8 mouse cellular contexts compared by ENCODE assay signal in genomic region chr13:71959361-71960276, GRCm38 (mm10). TPM values are rescaled to one million over a fixed set of nuclear protein-coding genes. Genes with fewer than 3 reads are reported as not detected.
A peak's percentile ranks its signal among the peaks of the same experiment; 100 is the strongest.
DNase-seq lines count a peak whose midpoint lies in the region; ATAC-seq lines count a peak whose summit lies in the region.

No protein-coding gene starts in this region.

- H3K4me3 ChIP-seq in heart, embryonic 10.5 days: peak overlapping the region; percentile 70
- peak overlapping the region; percentile 52 for H3K4me3 ChIP-seq in embryonic facial prominence, embryonic 15.5 days (replicated peaks)
- H3K4me3 ChIP-seq in intestine, embryonic 16.5 days (ENCODE audit: low read length): no peak overlapping the region
- peak overlapping the region; percentile 53 for H3K4me3 ChIP-seq in midbrain, embryonic 16.5 days (ENCODE audit: low read depth, low read length)

- H3K4me2 ChIP-seq in embryonic facial prominence, embryonic 15.5 days (replicated peaks): peak overlapping the region; percentile 44
- no peak overlapping the region for H3K4me2 ChIP-seq in intestine, embryonic 16.5 days (ENCODE audit: low read depth, low read length)
- peak overlapping the region; percentile 60 for H3K4me2 ChIP-seq in midbrain, embryonic 16.5 days (ENCODE audit: low read length)

- H3K4me1 ChIP-seq in heart, embryonic 10.5 days: peaks cover 34% of the 10 kb centered on the region
- H3K4me1 ChIP-seq in embryonic facial prominence, embryonic 15.5 days: peaks cover 58% of the 10 kb centered on the region
- H3K4me1 ChIP-seq in intestine, embryonic 16.5 days (ENCODE audit: control insufficient read depth, insufficient read depth, low read length): peaks cover 23% of the 10 kb centered on the region
- H3K4me1 ChIP-seq in midbrain, embryonic 16.5 days (ENCODE audit: control insufficient read depth, insufficient read depth, low read length): peaks cover 15% of the 10 kb centered on the region

- intact Hi-C loops in heart, postnatal 25 days (cut with DNase I): loop anchor here (10.0 kb wide), 2 partner anchors 505 to 1075 kb away; no protein-coding TSS in a partner anchor

- H3K27ac ChIP-seq in heart, embryonic 10.5 days: peak overlapping the region; percentile 81
- 0 out of 2 replicates have a peak overlapping the region, but pooled peaks have one; percentile 39 for H3K27ac ChIP-seq in embryonic facial prominence, embryonic 15.5 days (replicated peaks)
- no peak overlapping the region for H3K27ac ChIP-seq in intestine, embryonic 16.5 days (ENCODE audit: low read length)
- peak overlapping the region; percentile 79 for H3K27ac ChIP-seq in midbrain, embryonic 16.5 days (ENCODE audit: low read length)

- H3K9ac ChIP-seq in embryonic facial prominence, embryonic 15.5 days: no peak overlapping the region
- H3K9ac ChIP-seq in intestine, embryonic 16.5 days (ENCODE audit: low read depth, low read length): no peak overlapping the region
- peak overlapping the region; percentile 69 for H3K9ac ChIP-seq in midbrain, embryonic 16.5 days (ENCODE audit: low read depth, low read length)

- H3K27me3 ChIP-seq in heart, embryonic 10.5 days (ENCODE audit: insufficient read depth, poor library complexity, severe bottlenecking): peaks cover 86% of the 10 kb centered on the region
- H3K27me3 ChIP-seq in embryonic facial prominence, embryonic 15.5 days: peaks cover 94% of the 10 kb centered on the region
- H3K27me3 ChIP-seq in intestine, embryonic 16.5 days (replicated peaks; ENCODE audit: control insufficient read depth, insufficient read depth, low read length): peaks cover 87% of the 10 kb centered on the region
- peaks cover 11% of the 10 kb centered on the region for H3K27me3 ChIP-seq in midbrain, embryonic 16.5 days (ENCODE audit: control insufficient read depth, insufficient read depth, low read depth, low read length)

- H3K36me3 ChIP-seq in heart, embryonic 10.5 days: no peaks in the 10 kb centered on the region
- H3K36me3 ChIP-seq in embryonic facial prominence, embryonic 15.5 days: no peaks in the 10 kb centered on the region
- H3K36me3 ChIP-seq in intestine, embryonic 16.5 days (ENCODE audit: control insufficient read depth, insufficient read depth, low read length): no peaks in the 10 kb centered on the region
- H3K36me3 ChIP-seq in midbrain, embryonic 16.5 days (ENCODE audit: control insufficient read depth, insufficient read depth, low read length): no peaks in the 10 kb centered on the region; the same call in 1 of the 2 replicates

- WGBS in heart, embryonic 10.5 days: 2% methylated on average over 76 of the region's 76 CpGs
- 8% methylated on average over 75 of the region's 76 CpGs for WGBS in embryonic facial prominence, embryonic 15.5 days
- WGBS in intestine, embryonic 16.5 days: 6% methylated on average over 76 of the region's 76 CpGs
- WGBS in midbrain, embryonic 16.5 days: 2% methylated on average over 76 of the region's 76 CpGs

- ATAC-seq in embryonic facial prominence, embryonic 15.5 days (ENCODE audit: insufficient number of reproducible peaks, low FRiP score, low TSS enrichment, low read depth): peak; percentile 20; the same call in 1 of the 2 replicates
- ATAC-seq in intestine, embryonic 16.5 days: peak; percentile 54; the same call in 1 of the 2 replicates
- ATAC-seq in midbrain, embryonic 16.5 days: peak; percentile 16; the same call in 1 of the 2 replicates

- DNase-seq in heart, embryonic 10.5 days (ENCODE audit: low spot score): peak; percentile 76
- no peak for DNase-seq in heart, postnatal 25 days (ENCODE audit: low spot score)
- no peak for DNase-seq in cerebellum, adult 11-12 months
- DNase-seq in ovary, postnatal 14 days (ENCODE audit: low spot score): no peak
- no peak for DNase-seq in urinary bladder, postnatal 4 days (ENCODE audit: low spot score in 2 of 2)

- H3K9me3 ChIP-seq in heart, embryonic 10.5 days: no peaks in the 10 kb centered on the region
- no peaks in the 10 kb centered on the region for H3K9me3 ChIP-seq in embryonic facial prominence, embryonic 15.5 days (replicated peaks)
- no peaks in the 10 kb centered on the region for H3K9me3 ChIP-seq in intestine, embryonic 16.5 days (ENCODE audit: control insufficient read depth, low read length)
- no peaks in the 10 kb centered on the region for H3K9me3 ChIP-seq in midbrain, embryonic 16.5 days (replicated peaks; ENCODE audit: control insufficient read depth, low read length, poor library complexity, severe bottlenecking)

RNA-seq across cellular contexts. Expression of gene Irx1, which starts 3.9 kb away (rescaled TPM):
- polyA plus RNA-seq in heart, embryonic 10.5 days (2016; fragmentation: Nextera tagmentation; extraction: Ambion mirVana): 1.7 and 1.9 TPM in 2 replicates
- 1 to 10 TPM; 4.8 to 6.3 TPM for total RNA-seq in heart, postnatal 25 days (2021)
- 8.0 and 8.4 TPM in 2 replicates for polyA plus RNA-seq in embryonic facial prominence, embryonic 15.5 days (2015; fragmentation: Nextera tagmentation; extraction: Ambion mirVana)
- not detected in 2 replicates for polyA plus RNA-seq in intestine, embryonic 16.5 days (2015; fragmentation: Nextera tagmentation; extraction: Ambion mirVana)
- polyA plus RNA-seq in midbrain, embryonic 16.5 days (2015; fragmentation: Nextera tagmentation; extraction: Ambion mirVana): 9.6 and 10.3 TPM in 2 replicates
